Mouse (Mus musculus) embryonic facial prominence, embryonic 11.5 days (tissue): ENCODE results near the gene Lin37. TPM values are rescaled to one million over a fixed set of nuclear protein-coding genes. Genes with fewer than 3 reads are reported as not detected.

Source experiments
- ATAC-seq: fragments of 200-750 bp; cut with Nextera tagmentation; replicated peaks from 2 replicates; pipeline ENCODE4 v1.8.0; 2017; ENCODE audit warnings: low read depth; ENCODE audit not compliant: insufficient number of reproducible peaks, low FRiP score, low TSS enrichment
- DNase-seq: peaks from one replicate; pipeline ENCODE4 v3.0.0-alpha.2; 2015; ENCODE audit warnings: low spot score
- H3K27ac ChIP-seq: fragments of 300-500 bp; sonication (generic); replicated peaks from 2 replicates; pipeline ENCODE4 v1.5.1; 2014; ENCODE audit warnings: mild to moderate bottlenecking, low read depth, low read length, control low read depth
- H3K27me3 ChIP-seq: fragments of 300-500 bp; sonication (generic); 2 replicates; pipeline ENCODE4 v1.6.1; 2014; ENCODE audit warnings: mild to moderate bottlenecking, low read length, moderate library complexity, mixed read lengths; ENCODE audit not compliant: control insufficient read depth, insufficient read depth
- H3K36me3 ChIP-seq: fragments of 300-500 bp; sonication (generic); replicated peaks from 2 replicates; pipeline ENCODE4 v1.6.1; 2014; ENCODE audit warnings: low read depth, mild to moderate bottlenecking, low read length, moderate library complexity, mixed read lengths; ENCODE audit not compliant: control insufficient read depth, insufficient read depth
- H3K4me1 ChIP-seq: fragments of 300-500 bp; sonication (generic); 2 replicates; pipeline ENCODE4 v1.6.1; 2014; ENCODE audit warnings: low read length, mixed read lengths; ENCODE audit not compliant: control insufficient read depth, insufficient read depth
- H3K4me2 ChIP-seq: fragments of 300-500 bp; sonication (generic); 2 replicates; pipeline ENCODE4 v1.6.1; 2014; ENCODE audit warnings: low read depth, mild to moderate bottlenecking, control low read depth, low read length, moderate library complexity
- H3K4me3 ChIP-seq: fragments of 300-500 bp; sonication (generic); 2 replicates; pipeline ENCODE4 v1.5.1; 2014; ENCODE audit warnings: low read depth, low read length, control low read depth
- H3K9ac ChIP-seq: fragments of 300-500 bp; sonication (generic); replicated peaks from 2 replicates; pipeline ENCODE4 v1.6.1; 2014; ENCODE audit warnings: mild to moderate bottlenecking, control low read depth, low read length
- H3K9me3 ChIP-seq: fragments of 300-500 bp; sonication (generic); replicated peaks from 2 replicates; pipeline ENCODE4 v1.6.1; 2016; ENCODE audit warnings: mild to moderate bottlenecking, low read length, inconsistent platforms, mixed read lengths; ENCODE audit not compliant: control insufficient read depth
- WGBS: fragments of 180-500 bp; shearing (Covaris S2); extraction: QIAGEN DNeasy Blood & Tissue Kit; methylation state at CpG from one replicate; pipeline ENCODE4 v1.1.7; 2014; 5-methylcytosine and 5-hydroxymethylcytosine counted together
- polyA plus RNA-seq: library from polyadenylated mRNA; unstranded; fragments of >200 nt; fragmentation: Nextera tagmentation; extraction: Ambion mirVana; gene quantifications from 2 replicates; pipeline ENCODE4 v1.2.1, GENCODE M21; 2014

Gene Lin37
- polyA plus RNA-seq, result 40.2 and 44.8 TPM in 2 replicates

DNA sequence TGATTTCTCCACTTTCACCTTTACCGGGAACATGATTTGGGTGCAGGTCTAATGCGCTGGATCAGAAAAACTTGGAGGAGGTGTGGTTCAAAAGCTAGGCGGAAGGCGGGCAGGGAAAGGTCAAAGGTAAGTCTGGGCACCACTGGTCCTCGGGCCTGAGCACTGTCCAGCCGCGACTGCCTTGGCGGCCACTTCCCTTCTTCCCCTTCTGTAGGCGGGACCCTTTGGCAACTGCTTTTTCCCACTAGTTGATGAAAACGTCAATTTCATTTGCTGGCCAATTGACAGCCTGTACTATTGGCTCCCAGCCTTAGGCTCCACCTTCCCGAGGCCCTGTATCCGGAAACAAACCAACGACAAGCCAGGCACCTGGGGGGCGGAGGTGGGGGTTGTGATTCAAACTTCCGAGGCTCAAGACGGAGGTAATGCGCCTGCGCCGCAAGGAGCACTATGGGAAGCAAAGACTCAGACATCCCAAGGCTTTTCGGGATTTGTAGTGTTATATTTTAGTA lies at the start of gene Lin37:
TSS of gene Lin37 (minus strand) at position 396 of the 512 bp plus-strand sequence.
- H3K9me3 ChIP-seq, result no peaks in the 10 kb centered on the region
- H3K27ac ChIP-seq, result no peak within 1 kb of the TSS
- peaks cover 10% of the 10 kb centered on the region for H3K36me3 ChIP-seq
- H3K4me2 ChIP-seq, result peak within 1 kb of the TSS; percentile 88
- H3K4me1 ChIP-seq, result no peaks in the 10 kb centered on the region
- under 1% methylated on average over 20 of the region's 20 CpGs for WGBS
- peak; percentile 85 for ATAC-seq
- H3K4me3 ChIP-seq, result peak within 1 kb of the TSS; percentile 62
- DNase-seq, result peak; percentile 97
- peak within 1 kb of the TSS; percentile 74 for H3K9ac ChIP-seq
- no peaks in the 10 kb centered on the region for H3K27me3 ChIP-seq

DNA sequence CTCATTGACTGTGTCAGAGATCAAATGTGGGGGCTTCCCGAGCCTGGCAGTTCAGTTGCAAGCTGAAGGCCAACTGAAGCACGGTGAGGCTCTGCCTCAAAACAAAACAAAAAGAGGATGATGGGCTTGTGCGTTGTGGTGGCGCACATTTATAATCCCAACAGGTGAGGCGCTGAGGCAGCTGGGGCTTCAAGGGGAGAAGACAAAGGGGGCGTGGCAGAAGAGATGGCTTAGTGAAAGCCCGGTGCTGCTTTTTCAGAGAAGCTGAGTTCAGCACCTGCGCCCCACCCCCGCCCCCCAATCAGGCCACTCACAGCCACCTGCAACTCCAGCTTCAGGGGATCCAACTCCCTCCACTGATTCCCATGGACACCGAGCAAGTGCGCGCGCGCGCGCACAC lies 48.8 kb upstream of the Lin37 start:
- no peaks in the 10 kb centered on the region for H3K27me3 ChIP-seq
- H3K4me1 ChIP-seq, result no peaks in the 10 kb centered on the region
- 51% methylated on average over 16 of the region's 16 CpGs for WGBS
- ATAC-seq, result no peak
- no peak overlapping the region for H3K27ac ChIP-seq
- no peak overlapping the region for H3K4me3 ChIP-seq
- no peaks in the 10 kb centered on the region for H3K9me3 ChIP-seq
- H3K36me3 ChIP-seq, result no peaks in the 10 kb centered on the region
- DNase-seq, result no peak
- no peak overlapping the region for H3K4me2 ChIP-seq
- H3K9ac ChIP-seq, result no peak overlapping the region

DNA sequence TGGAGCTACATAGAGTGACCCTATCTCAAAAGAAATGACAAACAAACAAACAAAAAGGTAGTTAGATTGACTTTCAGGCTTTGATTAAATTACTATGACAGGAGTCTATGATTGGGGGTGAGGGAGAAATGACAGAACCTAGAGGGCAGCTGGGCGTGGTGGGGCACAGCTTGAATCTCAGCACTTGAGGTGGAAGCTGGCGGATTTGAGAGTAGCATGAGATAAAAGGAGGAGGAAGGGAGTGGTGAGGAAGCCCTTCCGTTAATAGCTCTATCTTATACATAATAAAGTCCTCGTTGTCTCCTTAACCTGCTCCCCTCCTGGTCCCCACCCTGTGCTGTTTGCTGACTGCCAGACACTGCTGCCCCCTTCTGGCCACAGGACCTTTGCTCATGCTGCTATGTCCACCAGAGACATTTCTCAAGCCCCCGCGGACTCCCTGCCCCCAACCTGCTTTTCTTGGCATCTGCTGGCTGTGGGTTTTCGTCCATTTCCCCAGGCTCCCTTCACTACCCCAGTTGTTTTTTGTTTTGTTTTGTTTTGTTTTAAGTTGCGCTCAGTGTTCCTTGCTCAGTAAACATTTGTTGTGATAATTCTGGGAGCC lies 48.2 kb upstream of the Lin37 start:
- ATAC-seq (no peak; the same call in 1 of the 2 replicates), DNase-seq (peak; percentile 66)
- no peaks in the 10 kb centered on the region for H3K9me3 ChIP-seq
- no peak overlapping the region for H3K4me3 ChIP-seq
- H3K36me3 ChIP-seq, result no peaks in the 10 kb centered on the region
- no peak overlapping the region for H3K9ac ChIP-seq
- WGBS, result 31% methylated on average over 8 of the region's 8 CpGs
- H3K4me1 ChIP-seq, result no peaks in the 10 kb centered on the region
- no peak overlapping the region for H3K27ac ChIP-seq
- H3K4me2 ChIP-seq, result no peak overlapping the region
- H3K27me3 ChIP-seq, result no peaks in the 10 kb centered on the region

DNA sequence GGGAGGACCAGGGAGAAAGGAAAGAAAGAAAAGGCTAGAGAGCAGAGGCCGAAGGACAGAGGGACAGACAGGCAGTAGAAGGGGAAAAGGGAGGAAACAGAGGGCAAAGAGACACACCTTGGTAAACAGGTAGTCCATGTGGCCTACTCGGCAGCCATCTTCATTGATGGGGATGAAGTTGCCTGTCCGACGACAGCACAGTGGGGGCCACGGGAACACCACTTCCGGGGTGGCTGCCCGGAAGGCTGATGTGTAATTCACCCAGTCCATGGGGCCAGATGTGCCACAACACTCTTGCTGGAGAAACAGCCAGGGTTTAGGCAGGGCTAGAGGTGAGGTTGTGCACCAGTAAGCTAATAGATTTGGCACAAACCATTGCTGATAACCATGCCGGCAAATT lies 45.3 kb upstream of the Lin37 start:
- no peaks in the 10 kb centered on the region for H3K36me3 ChIP-seq
- DNase-seq, result no peak
- no peaks in the 10 kb centered on the region for H3K27me3 ChIP-seq
- WGBS, result 83% methylated on average over 8 of the region's 8 CpGs
- H3K4me2 ChIP-seq, result no peak overlapping the region
- ATAC-seq, result no peak
- H3K9ac ChIP-seq, result no peak overlapping the region
- no peaks in the 10 kb centered on the region for H3K4me1 ChIP-seq
- no peak overlapping the region for H3K4me3 ChIP-seq
- no peak overlapping the region for H3K27ac ChIP-seq
- no peaks in the 10 kb centered on the region for H3K9me3 ChIP-seq

- H3K27me3 ChIP-seq, result no peaks in the 10 kb centered on the region
- no peak overlapping the region for H3K27ac ChIP-seq
- H3K4me2 ChIP-seq, result no peak overlapping the region
- H3K36me3 ChIP-seq, result no peaks in the 10 kb centered on the region
- DNase-seq (no peak), ATAC-seq (no peak)
- H3K4me1 ChIP-seq, result no peaks in the 10 kb centered on the region
- H3K9me3 ChIP-seq, result no peaks in the 10 kb centered on the region
- no peak overlapping the region for H3K4me3 ChIP-seq
- 49% methylated on average over 8 of the region's 8 CpGs for WGBS
- no peak overlapping the region for H3K9ac ChIP-seq
Measured at GRCm38 (mm10) chr7:30604424-30604823, 44.8 kb upstream of the Lin37 start.

DNA sequence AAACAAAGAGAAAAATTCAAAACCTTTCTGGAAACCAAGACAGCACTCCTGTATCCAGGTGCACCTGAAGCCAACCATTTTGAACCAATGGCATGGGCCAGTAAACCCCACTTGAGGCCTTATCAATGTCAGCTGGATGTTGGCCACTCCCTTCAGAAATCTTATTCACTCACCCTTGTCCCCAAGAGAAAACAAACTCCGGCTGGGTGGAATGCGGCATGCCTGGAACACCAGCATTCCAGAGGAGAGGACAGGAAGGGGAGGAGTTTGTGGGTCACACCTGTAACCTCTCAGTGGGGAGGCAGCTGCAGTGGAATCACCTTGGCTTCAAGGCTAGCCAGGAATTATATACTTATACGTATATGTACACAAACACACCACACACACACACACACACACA lies 42.9 kb upstream of the Lin37 start:
- H3K27ac ChIP-seq, result no peak overlapping the region
- no peak overlapping the region for H3K4me2 ChIP-seq
- no peaks in the 10 kb centered on the region for H3K27me3 ChIP-seq
- DNase-seq (peak; percentile 49), ATAC-seq (no peak)
- no peaks in the 10 kb centered on the region for H3K9me3 ChIP-seq
- H3K9ac ChIP-seq, result no peak overlapping the region
- no peaks in the 10 kb centered on the region for H3K4me1 ChIP-seq
- H3K4me3 ChIP-seq, result no peak overlapping the region
- H3K36me3 ChIP-seq, result no peaks in the 10 kb centered on the region
- WGBS, result 23% methylated on average over 3 of the region's 3 CpGs

DNA sequence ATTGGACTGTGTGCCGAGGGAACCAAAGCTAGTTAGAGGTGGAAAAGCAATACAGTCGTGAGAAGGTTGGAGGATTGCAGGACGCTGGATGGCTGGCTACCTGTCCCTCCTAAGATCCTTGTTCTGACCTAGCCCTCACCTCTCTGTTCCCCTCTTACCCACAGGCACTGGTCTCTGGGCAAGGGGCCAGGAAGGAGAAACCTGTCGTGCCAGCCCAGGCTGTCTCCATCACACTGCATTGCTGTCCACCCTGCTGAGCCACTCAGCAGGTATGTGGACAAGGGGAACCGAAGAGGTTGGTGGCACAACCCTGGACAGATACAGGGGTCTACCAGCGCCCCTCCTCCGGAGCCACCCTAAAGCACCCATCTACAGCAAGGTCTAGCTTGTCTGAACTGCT lies 41.0 kb upstream of the Lin37 start:
- Histone ChIP-seq H3K27me3 (no peaks in the 10 kb centered on the region), H3K36me3 (no peaks in the 10 kb centered on the region), H3K4me1 (no peaks in the 10 kb centered on the region), H3K27ac (no peak overlapping the region), H3K4me2 (no peak overlapping the region), H3K4me3 (no peak overlapping the region), H3K9ac (no peak overlapping the region), H3K9me3 (no peaks in the 10 kb centered on the region)
- WGBS, result 75% methylated on average over 7 of the region's 7 CpGs
- DNase-seq, result no peak
- no peak for ATAC-seq

- peak; percentile 86 for DNase-seq
- ATAC-seq, result peak; percentile 96
- no peak overlapping the region for H3K27ac ChIP-seq
- H3K4me1 ChIP-seq, result no peaks in the 10 kb centered on the region
- no peak overlapping the region for H3K4me2 ChIP-seq
- WGBS, result 1% methylated on average over 16 of the region's 16 CpGs
- H3K27me3 ChIP-seq, result no peaks in the 10 kb centered on the region
- H3K9me3 ChIP-seq, result no peaks in the 10 kb centered on the region
- no peak overlapping the region for H3K4me3 ChIP-seq
- no peaks in the 10 kb centered on the region for H3K36me3 ChIP-seq
- no peak overlapping the region for H3K9ac ChIP-seq
Measured at GRCm38 (mm10) chr7:30599933-30600353, 40.3 kb upstream of the Lin37 start.
